Mouse (Mus musculus): ENCODE data around the gene Serpinf2.
"Not testable (repeated sequence)": the region's sequence is repeated elsewhere in the genome, so short reads cannot be mapped to it uniquely, and the experiment has no call there.

Serpinf2 gene

GRCm38 (mm10) chr11:75459141-75459711, 19.8 kb upstream of the Serpinf2 start:
- DNase-seq: peak; percentile 62

DNA sequence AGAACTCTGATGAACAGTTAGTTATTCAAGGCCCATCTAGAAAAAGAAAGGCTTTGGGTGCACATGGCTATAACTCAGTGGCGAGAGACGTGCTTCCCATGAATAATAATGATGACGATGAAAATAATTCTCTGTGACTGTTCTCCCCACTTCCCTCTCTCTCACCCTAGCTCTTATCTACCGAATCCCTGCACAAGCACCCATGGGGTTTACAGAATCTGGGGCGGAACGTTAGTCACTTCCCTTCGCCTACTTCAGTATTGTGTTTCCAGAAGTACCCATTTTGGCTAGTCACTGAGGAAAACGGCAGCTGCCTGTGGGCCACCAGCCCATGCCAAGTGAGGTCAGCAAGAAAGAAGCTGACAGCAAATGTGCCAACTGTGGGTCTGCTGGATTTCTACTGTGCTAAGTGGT, 19.2 kb upstream of the Serpinf2 start:
- peak; percentile 32 for DNase-seq

DNA sequence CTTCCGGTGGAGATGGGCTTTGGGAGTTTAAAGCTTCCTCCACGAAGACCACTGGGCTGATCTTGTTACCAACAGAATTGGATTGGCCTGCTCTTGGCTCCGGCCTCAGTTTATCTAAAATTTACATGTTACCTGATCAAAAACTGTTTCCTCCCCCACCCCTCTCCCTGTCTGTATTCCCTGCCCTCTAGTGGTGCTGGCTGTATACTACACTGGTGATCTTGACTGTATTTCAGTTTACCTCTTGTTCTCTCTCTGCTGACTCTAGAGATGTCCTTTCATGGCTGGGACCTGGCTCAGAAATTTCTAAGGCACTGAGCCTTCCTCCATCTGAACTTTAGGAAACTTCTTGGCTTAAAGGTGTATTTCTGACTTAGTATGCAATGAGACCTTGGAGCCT, 18.8 kb upstream of the Serpinf2 start:
- DNase-seq: no peak

GRCm38 (mm10) chr11:75456440-75456871, 17.1 kb upstream of the Serpinf2 start:
- DNase-seq: no peak

- not testable (repeated sequence) for DNase-seq
These were observed 16.6 kb upstream of the Serpinf2 start for GRCm38 (mm10) chr11:75455971-75456370.

GRCm38 (mm10) chr11:75455041-75455736, 15.8 kb upstream of the Serpinf2 start:
- no peak for DNase-seq

- DNase-seq: peak; percentile 90
These were observed 14.9 kb upstream of the Serpinf2 start, which contains the start of gene Wdr81 for GRCm38 (mm10) chr11:75453991-75454930. Gene Wdr81 (minus strand): TSS chr11:75454717.

DNA sequence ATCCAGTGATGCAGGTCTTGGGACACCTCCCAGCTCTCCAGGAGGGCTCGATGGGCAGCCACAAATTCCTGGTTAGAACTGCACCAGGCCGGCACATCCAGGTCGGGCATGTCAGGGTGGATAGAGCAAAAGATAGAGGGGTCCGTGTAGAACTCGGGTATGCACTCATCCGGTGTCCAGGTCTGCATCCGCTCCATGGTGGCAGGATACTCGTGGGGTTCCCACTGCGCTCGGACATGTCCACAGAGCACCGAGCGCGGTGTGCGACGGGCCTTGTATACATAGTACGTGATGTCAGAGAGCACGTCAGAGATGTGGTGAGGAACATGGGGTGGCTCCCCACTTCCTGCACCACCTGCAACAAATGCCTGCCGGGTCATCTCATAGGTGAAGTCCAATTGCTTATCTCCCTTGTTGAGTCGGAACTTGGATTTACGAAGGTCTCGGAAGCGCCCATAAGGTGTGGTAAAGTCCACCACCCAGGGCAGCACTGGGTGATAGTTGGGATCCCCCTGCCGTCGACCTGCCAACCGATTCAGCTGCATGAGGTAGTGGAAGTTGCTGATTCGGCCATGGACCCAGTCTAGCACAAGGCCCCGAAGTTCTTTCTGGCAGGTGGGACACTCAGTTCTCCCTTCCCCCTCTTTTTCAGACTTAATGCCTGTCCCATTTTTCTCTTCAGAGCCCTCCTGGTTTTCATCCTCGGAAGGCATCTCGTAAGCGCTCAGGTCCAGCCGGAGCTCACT, 13.6 kb upstream of the Serpinf2 start:
- DNase-seq: no peak

- DNase-seq: no peak
These were observed 12.7 kb upstream of the Serpinf2 start for GRCm38 (mm10) chr11:75452081-75452480.

DNA sequence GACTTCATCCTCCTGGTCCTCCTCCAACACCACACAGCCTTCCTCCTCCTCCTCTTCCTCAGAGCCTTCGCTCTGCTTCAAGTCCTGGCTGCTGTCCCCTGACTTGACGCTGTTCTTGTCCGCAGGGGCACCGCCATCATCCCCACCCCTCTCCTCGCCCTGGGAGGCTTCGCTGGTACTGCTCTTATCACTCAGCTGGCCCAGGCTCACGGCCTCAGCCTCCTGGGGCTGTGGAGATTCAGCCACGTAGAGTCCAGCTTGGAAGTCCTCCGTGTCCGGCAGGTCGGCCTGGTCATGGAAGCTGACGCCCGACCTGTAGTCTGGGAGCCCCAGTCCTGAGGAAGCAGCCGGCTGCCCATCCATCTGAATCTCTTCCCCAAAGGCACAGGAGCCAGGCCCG, 11.5 kb upstream of the Serpinf2 start:
- DNase-seq: no peak

GRCm38 (mm10) chr11:75450304-75450908, 11.0 kb upstream of the Serpinf2 start:
- DNase-seq: no peak

DNA sequence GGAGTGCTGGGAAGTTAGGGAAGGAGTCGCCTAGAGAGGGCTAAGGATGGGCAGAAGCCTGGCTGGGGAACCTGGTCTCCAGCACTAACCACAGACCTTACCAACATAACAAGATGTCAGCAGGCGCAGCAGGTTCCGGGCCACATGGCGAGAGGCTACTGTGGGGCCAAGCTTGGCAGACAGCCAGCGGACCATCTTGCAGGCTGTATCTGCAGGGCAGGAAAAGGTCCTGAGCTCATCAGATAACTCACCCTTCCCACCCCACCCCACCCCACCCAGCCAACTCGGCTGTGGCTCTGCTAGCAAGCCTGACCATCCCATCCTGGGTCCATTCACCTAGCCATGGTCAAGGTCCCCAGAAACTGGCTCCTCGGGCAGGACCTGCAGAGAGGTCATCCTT, 10.3 kb upstream of the Serpinf2 start:
- no peak for DNase-seq

- no peak for DNase-seq
These were observed 9.2 kb upstream of the Serpinf2 start for GRCm38 (mm10) chr11:75448575-75448974.

- DNase-seq: peak; percentile 93
These were observed 4.3 kb upstream of the Serpinf2 start for GRCm38 (mm10) chr11:75443711-75444110.

GRCm38 (mm10) chr11:75441601-75442000, 2.2 kb upstream of the Serpinf2 start:
- peak; percentile 40 for DNase-seq

GRCm38 (mm10) chr11:75441034-75441433, 1.6 kb upstream of the Serpinf2 start:
- no peak for DNase-seq

- no peak for DNase-seq
These were observed 560 bp upstream of the Serpinf2 start for GRCm38 (mm10) chr11:75439951-75440350.

DNA sequence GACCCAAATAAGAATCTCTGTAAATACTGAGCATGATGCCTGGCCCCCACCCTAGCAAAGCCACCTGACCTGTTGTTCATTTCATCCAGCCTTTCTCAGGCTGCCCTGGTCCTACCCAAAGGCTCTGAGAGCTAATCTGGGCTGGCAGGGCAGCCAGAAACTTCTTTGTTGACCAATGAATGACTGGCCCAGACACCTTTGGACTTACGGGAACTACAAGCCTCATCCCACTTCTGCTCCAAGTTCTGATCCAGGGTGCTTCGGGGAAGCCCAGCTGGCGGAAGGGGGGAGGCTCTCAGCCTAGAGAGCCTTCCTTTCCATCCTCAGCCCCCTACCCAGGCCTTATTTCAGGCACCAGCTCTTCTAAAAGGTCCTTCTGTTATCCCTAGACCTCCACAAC, 587 bp downstream of the Serpinf2 start:
- DNase-seq: peak; percentile 51

GRCm38 (mm10) chr11:75438194-75438593, 1.2 kb downstream of the Serpinf2 start:
- no peak for DNase-seq

DNA sequence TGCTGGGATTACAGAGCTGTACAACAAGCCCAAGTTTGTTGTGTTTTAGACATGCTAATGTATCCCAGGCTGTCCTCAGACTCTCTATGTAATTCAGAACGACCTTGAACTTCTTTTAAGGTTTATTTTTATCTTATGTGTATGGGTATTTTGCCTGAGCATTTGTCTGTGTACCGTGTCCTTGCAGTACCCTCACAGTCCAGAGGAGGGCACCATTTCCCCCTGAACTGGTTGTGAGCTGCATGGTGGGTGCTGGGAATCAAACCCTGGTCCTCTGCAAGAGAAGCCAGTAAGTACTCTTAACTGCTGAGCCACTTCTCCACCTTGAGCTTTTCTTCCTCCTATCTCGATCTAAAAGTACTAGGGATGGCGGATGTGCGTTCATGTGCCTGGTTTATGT, 5.3 kb downstream of the Serpinf2 start:
- no peak for DNase-seq

DNA sequence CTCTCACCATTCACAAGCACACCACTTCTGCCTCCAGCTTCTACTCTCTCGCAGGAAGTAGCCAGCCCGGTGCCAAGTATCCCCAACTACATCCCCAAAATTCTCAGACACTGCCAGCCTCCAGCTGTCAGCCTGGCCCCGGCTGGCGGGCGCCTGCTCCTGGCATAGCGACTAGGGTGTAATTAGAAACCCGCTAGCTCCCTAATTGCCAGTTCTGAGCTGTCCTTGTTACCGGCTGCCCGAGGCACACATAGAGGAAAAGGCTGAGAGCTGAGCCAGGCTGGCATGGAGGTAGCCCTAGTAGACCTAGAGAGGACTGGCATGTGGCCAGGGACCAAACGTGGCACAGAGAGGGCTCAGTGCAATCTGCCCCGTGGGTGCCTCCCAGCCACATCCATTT, 8.1 kb downstream of the Serpinf2 start:
- no peak for DNase-seq

DNA sequence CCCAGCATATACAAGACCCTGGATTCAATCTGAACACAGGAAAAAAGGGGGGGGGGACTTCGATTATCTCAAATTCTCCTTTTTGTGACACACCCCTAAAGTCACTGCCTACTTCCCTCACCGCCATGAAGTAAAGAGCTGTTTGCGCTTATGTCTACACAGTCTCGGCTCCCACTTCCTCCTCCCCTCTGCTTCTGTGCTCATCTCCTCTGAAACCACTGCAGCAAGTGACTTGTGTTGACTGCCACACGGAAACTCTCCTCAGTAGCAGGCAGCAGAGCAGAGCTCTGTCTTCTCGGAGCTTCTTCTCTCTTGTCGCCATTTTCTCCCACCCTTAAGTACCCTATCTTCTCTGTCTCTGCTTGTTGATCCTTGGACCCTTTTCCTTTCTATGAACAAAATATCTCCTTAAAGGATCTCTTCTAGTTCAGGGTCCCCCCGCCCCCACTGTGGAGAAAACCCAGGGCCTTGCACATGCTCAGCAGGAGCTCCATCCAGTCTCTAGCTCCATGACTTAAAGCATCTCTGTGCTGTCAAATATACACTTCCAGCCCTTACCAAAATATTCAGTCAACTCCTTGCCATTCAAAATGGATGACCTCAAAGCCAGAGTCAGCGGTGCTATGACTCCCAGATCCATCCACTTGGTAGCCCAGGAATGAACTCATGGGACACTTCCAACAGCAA, 10.2 kb downstream of the Serpinf2 start:
- DNase-seq: no peak
